Mouse (Mus musculus) lung, embryonic 16.5 days (tissue): ENCODE measurements at regions not wholly inside any gene's neighbourhood (a gene's known extent, or its start where the extent isn't known, plus 50 kb on each side); places are given as distances from the start of the nearest gene placed in this dataset.

Experiments used
- ATAC-seq: fragments of 200-750 bp; cut with Nextera tagmentation; 2 replicates; pipeline ENCODE4 v1.8.0; 2017; ENCODE audit warnings: low read depth, mild to moderate bottlenecking, moderate library complexity
- H3K27ac ChIP-seq: fragments of 300-500 bp; sonication (generic); 2 replicates; pipeline ENCODE4 v1.5.1; 2014; ENCODE audit warnings: mild to moderate bottlenecking, control low read depth, low read length
- H3K27me3 ChIP-seq: fragments of 300-500 bp; sonication (generic); 2 replicates; pipeline ENCODE4 v1.6.1; 2014; ENCODE audit warnings: low read depth, low read length, mixed read lengths; ENCODE audit not compliant: control insufficient read depth, insufficient read depth
- H3K36me3 ChIP-seq: fragments of 300-500 bp; sonication (generic); 2 replicates; pipeline ENCODE4 v1.6.1; 2014; ENCODE audit warnings: low read length; ENCODE audit not compliant: control insufficient read depth, insufficient read depth
- H3K4me1 ChIP-seq: fragments of 300-500 bp; sonication (generic); replicated peaks from 2 replicates; pipeline ENCODE4 v1.6.1; 2014; ENCODE audit warnings: low read length, mixed read lengths; ENCODE audit not compliant: control insufficient read depth, insufficient read depth
- H3K4me2 ChIP-seq: fragments of 300-500 bp; sonication (generic); 2 replicates; pipeline ENCODE4 v1.6.1; 2014; ENCODE audit warnings: low read depth, low read length, control low read depth
- H3K4me3 ChIP-seq: fragments of 300-500 bp; sonication (generic); 2 replicates; pipeline ENCODE4 v1.5.1; 2014; ENCODE audit warnings: mild to moderate bottlenecking, low read length, control low read depth
- H3K9ac ChIP-seq: fragments of 300-500 bp; sonication (generic); 2 replicates; pipeline ENCODE4 v1.6.1; 2014; ENCODE audit warnings: low read length, control low read depth
- H3K9me3 ChIP-seq: fragments of 300-500 bp; sonication (generic); 2 replicates; pipeline ENCODE4 v1.6.1; 2016; ENCODE audit warnings: low read length; ENCODE audit not compliant: control insufficient read depth
- WGBS: fragments of 180-500 bp; shearing (Covaris S2); extraction: QIAGEN DNeasy Blood & Tissue Kit; methylation state at CpG from one replicate; pipeline ENCODE4 v1.1.7; 2014; 5-methylcytosine and 5-hydroxymethylcytosine counted together

GRCm38 (mm10) chr19:54285481-54285880, 241.5 kb downstream of the Adra2a start:
- H3K4me3 ChIP-seq, result no peak overlapping the region
- H3K36me3 ChIP-seq, result no peaks in the 10 kb centered on the region
- H3K9ac ChIP-seq, result no peak overlapping the region
- no peak overlapping the region for H3K4me2 ChIP-seq
- no peaks in the 10 kb centered on the region for H3K9me3 ChIP-seq
- H3K27ac ChIP-seq, result no peak overlapping the region
- no peaks in the 10 kb centered on the region for H3K27me3 ChIP-seq
- no peaks in the 10 kb centered on the region for H3K4me1 ChIP-seq
- no peak for ATAC-seq

- Histone ChIP-seq H3K4me2 (no peak overlapping the region), H3K9ac (no peak overlapping the region), H3K36me3 (no peaks in the 10 kb centered on the region), H3K4me1 (no peaks in the 10 kb centered on the region), H3K27ac (no peak overlapping the region), H3K27me3 (no peaks in the 10 kb centered on the region), H3K9me3 (no peaks in the 10 kb centered on the region), H3K4me3 (no peak overlapping the region)
- no peak for ATAC-seq
- 70% methylated on average over 10 of the region's 10 CpGs for WGBS
Measured at GRCm38 (mm10) chr19:54297663-54298388, 253.9 kb downstream of the Adra2a start.

GRCm38 (mm10) chr19:54311289-54311688, 267.3 kb downstream of the Adra2a start:
- no peaks in the 10 kb centered on the region for H3K4me1 ChIP-seq
- H3K36me3 ChIP-seq, result no peaks in the 10 kb centered on the region
- H3K4me2 ChIP-seq, result no peak overlapping the region
- 58% methylated on average over 6 of the region's 6 CpGs for WGBS
- H3K27ac ChIP-seq, result no peak overlapping the region
- no peak overlapping the region for H3K4me3 ChIP-seq
- no peak for ATAC-seq
- no peaks in the 10 kb centered on the region for H3K27me3 ChIP-seq
- no peak overlapping the region for H3K9ac ChIP-seq
- no peaks in the 10 kb centered on the region for H3K9me3 ChIP-seq

GRCm38 (mm10) chr19:54311723-54312122, 267.8 kb downstream of the Adra2a start:
- no peaks in the 10 kb centered on the region for H3K36me3 ChIP-seq
- no peak overlapping the region for H3K4me3 ChIP-seq
- no peaks in the 10 kb centered on the region for H3K4me1 ChIP-seq
- no peak overlapping the region for H3K9ac ChIP-seq
- H3K9me3 ChIP-seq, result no peaks in the 10 kb centered on the region
- no peak overlapping the region for H3K4me2 ChIP-seq
- H3K27me3 ChIP-seq, result no peaks in the 10 kb centered on the region
- no peak overlapping the region for H3K27ac ChIP-seq
- ATAC-seq, result no peak
- 34% methylated on average over 1 of the region's 1 CpGs for WGBS

GRCm38 (mm10) chr19:54323276-54323675, 279.3 kb downstream of the Adra2a start:
- ATAC-seq, result no peak
- Histone ChIP-seq H3K4me3 (no peak overlapping the region), H3K4me1 (no peaks in the 10 kb centered on the region), H3K4me2 (no peak overlapping the region), H3K9me3 (no peaks in the 10 kb centered on the region), H3K27ac (no peak overlapping the region), H3K27me3 (no peaks in the 10 kb centered on the region), H3K36me3 (no peaks in the 10 kb centered on the region), H3K9ac (no peak overlapping the region)
- WGBS, result 62% methylated on average over 5 of the region's 5 CpGs

GRCm38 (mm10) chr19:54324991-54325390, 281.0 kb downstream of the Adra2a start:
- no peaks in the 10 kb centered on the region for H3K27me3 ChIP-seq
- H3K9me3 ChIP-seq, result no peaks in the 10 kb centered on the region
- no peak for ATAC-seq
- H3K27ac ChIP-seq, result no peak overlapping the region
- H3K4me2 ChIP-seq, result no peak overlapping the region
- H3K9ac ChIP-seq, result no peak overlapping the region
- no peak overlapping the region for H3K4me3 ChIP-seq
- WGBS, result 56% methylated on average over 4 of the region's 4 CpGs
- no peaks in the 10 kb centered on the region for H3K4me1 ChIP-seq
- H3K36me3 ChIP-seq, result no peaks in the 10 kb centered on the region

GRCm38 (mm10) chr19:54332140-54332539, 288.2 kb downstream of the Adra2a start:
- no peak for ATAC-seq
- 79% methylated on average over 1 of the region's 1 CpGs for WGBS
- Histone ChIP-seq H3K4me3 (no peak overlapping the region), H3K4me1 (no peaks in the 10 kb centered on the region), H3K9ac (no peak overlapping the region), H3K4me2 (no peak overlapping the region), H3K27ac (no peak overlapping the region), H3K27me3 (no peaks in the 10 kb centered on the region), H3K9me3 (peaks cover 5% of the 10 kb centered on the region; the same call in 1 of the 2 replicates), H3K36me3 (no peaks in the 10 kb centered on the region)

- Histone ChIP-seq H3K4me2 (no peak overlapping the region), H3K27me3 (no peaks in the 10 kb centered on the region), H3K9ac (no peak overlapping the region), H3K36me3 (no peaks in the 10 kb centered on the region), H3K4me3 (no peak overlapping the region), H3K9me3 (no peaks in the 10 kb centered on the region), H3K27ac (no peak overlapping the region), H3K4me1 (no peaks in the 10 kb centered on the region)
- no peak for ATAC-seq
- WGBS, result 74% methylated on average over 2 of the region's 2 CpGs
Measured at GRCm38 (mm10) chr19:54340778-54341291, 296.9 kb downstream of the Adra2a start.

- no peak for ATAC-seq
- H3K27ac ChIP-seq, result no peak overlapping the region
- WGBS, result 72% methylated on average over 7 of the region's 7 CpGs
- H3K4me3 ChIP-seq, result no peak overlapping the region
- H3K4me2 ChIP-seq, result no peak overlapping the region
- H3K27me3 ChIP-seq, result no peaks in the 10 kb centered on the region
- H3K9me3 ChIP-seq, result no peaks in the 10 kb centered on the region
- no peaks in the 10 kb centered on the region for H3K36me3 ChIP-seq
- H3K9ac ChIP-seq, result no peak overlapping the region
- no peaks in the 10 kb centered on the region for H3K4me1 ChIP-seq
Measured at GRCm38 (mm10) chr19:54359731-54360130, 315.8 kb downstream of the Adra2a start.
